Mouse (Mus musculus): ENCODE measurements around the gene Itgb6.

The Itgb6 gene

DNA sequence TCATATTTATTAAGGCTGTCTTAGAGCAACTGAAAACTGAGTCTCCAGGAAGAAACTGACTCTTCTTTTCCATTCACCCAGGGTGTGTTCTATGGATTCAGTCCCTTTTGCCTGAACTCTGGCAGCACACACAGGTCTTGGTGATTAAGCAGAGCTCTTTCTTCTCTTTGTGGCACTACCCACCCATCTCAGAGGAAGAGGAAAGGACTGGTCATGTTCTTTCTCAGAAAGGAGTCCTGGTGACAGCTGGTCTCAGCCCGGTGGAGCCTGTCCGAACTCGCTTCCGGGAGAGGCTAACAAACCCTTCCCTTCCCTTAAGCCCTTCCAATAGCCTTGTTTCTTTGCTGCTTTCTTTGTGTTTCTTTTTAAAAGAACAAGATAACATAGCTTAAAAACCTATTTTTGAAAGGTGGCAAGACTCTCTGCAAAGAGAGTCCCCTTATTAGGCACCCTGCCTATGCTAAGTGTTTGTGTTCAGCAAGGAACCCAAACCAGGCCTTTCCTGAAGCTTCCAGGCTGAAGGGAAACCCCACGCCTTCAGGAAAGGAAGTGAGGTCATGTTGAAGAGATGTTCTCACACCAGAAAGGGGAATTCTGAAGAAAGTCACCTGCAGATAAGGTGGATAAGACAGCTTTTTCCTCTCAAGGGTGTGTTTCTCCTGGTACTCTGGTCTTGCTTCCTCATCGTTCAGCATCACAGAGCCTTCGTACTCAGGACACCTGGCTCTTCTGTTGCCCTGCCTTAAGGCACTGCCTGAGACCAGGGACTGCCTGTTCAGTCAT, 11.2 kb downstream of the Itgb6 start:
- Histone ChIP-seq H3K4me1 (replicated peaks; ENCODE audit: low read depth, low read length) (no peaks in the 10 kb centered on the region), H3K27me3 (ENCODE audit: insufficient read depth, low read length) (no peaks in the 10 kb centered on the region; the same call in 1 of the 2 replicates), H3K4me3 (replicated peaks; ENCODE audit: low read length) (no peak overlapping the region), H3K9me3 (ENCODE audit: low read length) (peaks cover 6% of the 10 kb centered on the region; the same call in 1 of the 2 replicates), H3K36me3 (ENCODE audit: insufficient read depth, low read length) (no peaks in the 10 kb centered on the region)
- TF ChIP-seq CTCF (conservative IDR thresholded peaks at IDR 0.05; ENCODE audit: low read length) = no peak
- TF ChIP-seq NANOG (IDR thresholded peaks at IDR 0.05; ENCODE audit: borderline replicate concordance, low read length) = no peak
- TF ChIP-seq POU5F1 (IDR thresholded peaks at IDR 0.05; ENCODE audit: borderline replicate concordance, low read length) = no peak

- no peak overlapping the region for H3K4me3 ChIP-seq (replicated peaks; ENCODE audit: low read length)
- H3K27me3 ChIP-seq (ENCODE audit: insufficient read depth, low read length) = no peaks in the 10 kb centered on the region
- TF ChIP-seq POU5F1 (IDR thresholded peaks at IDR 0.05; ENCODE audit: borderline replicate concordance, low read length) (no peak), NANOG (IDR thresholded peaks at IDR 0.05; ENCODE audit: borderline replicate concordance, low read length) (no peak), CTCF (conservative IDR thresholded peaks at IDR 0.05; ENCODE audit: low read length) (no peak)
- H3K36me3 ChIP-seq (ENCODE audit: insufficient read depth, low read length) = no peaks in the 10 kb centered on the region
- H3K9me3 ChIP-seq (ENCODE audit: low read length) = peaks cover 6% of the 10 kb centered on the region; the same call in 1 of the 2 replicates
- no peaks in the 10 kb centered on the region for H3K4me1 ChIP-seq (replicated peaks; ENCODE audit: low read depth, low read length)
Observed at GRCm38 (mm10) chr2:60710317-60710716, 12.1 kb downstream of the Itgb6 start.

DNA sequence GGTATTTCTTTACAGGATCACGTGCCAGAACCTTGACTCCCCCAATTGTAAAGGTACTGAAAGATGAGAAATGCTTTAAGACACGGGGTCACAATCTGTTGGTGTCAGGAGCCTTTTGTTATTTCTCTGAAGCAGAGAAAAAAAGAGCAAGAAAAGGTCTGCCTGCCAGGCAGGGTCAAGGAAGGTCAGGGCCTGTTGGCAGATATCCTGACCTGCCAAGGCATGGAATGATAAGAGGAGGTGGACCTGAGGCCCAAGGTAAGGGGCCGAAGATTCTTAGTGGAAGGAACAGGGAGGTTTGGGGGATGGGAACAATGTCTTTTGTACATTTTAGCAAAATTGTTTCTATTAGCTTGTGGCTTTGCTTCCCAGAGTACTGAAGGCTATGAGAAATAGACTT, 13.8 kb downstream of the Itgb6 start:
- Histone ChIP-seq H3K9me3 (ENCODE audit: low read length) (no peaks in the 10 kb centered on the region), H3K36me3 (ENCODE audit: insufficient read depth, low read length) (no peaks in the 10 kb centered on the region), H3K27me3 (ENCODE audit: insufficient read depth, low read length) (no peaks in the 10 kb centered on the region), H3K4me3 (replicated peaks; ENCODE audit: low read length) (no peak overlapping the region), H3K4me1 (replicated peaks; ENCODE audit: low read depth, low read length) (no peaks in the 10 kb centered on the region)
- no peak for TF ChIP-seq CTCF (conservative IDR thresholded peaks at IDR 0.05; ENCODE audit: low read length)
- no peak for TF ChIP-seq NANOG (IDR thresholded peaks at IDR 0.05; ENCODE audit: borderline replicate concordance, low read length)
- TF ChIP-seq POU5F1 (IDR thresholded peaks at IDR 0.05; ENCODE audit: borderline replicate concordance, low read length) = no peak

DNA sequence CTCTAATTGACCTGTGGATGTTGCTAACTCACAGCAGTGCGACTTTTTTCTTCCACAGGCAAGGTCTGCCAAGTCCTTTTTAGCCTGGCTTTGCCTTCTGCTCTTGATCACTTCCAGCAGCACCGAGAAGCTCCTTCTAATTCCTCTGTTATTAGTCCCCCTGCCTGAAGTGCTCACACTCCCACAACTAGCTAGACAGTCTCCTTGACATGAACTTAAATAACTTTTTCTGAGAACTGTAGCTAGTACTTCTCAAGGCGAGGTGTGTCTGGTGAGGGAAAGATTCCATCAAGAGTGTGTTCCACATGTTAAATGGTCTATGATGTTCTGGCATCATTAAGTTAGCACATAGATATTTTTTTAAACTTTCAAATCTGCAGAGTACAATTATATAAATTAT, 15.6 kb downstream of the Itgb6 start:
- Histone ChIP-seq H3K4me1 (replicated peaks; ENCODE audit: low read depth, low read length) (no peaks in the 10 kb centered on the region), H3K4me3 (replicated peaks; ENCODE audit: low read length) (no peak overlapping the region), H3K36me3 (ENCODE audit: insufficient read depth, low read length) (no peaks in the 10 kb centered on the region), H3K9me3 (ENCODE audit: low read length) (no peaks in the 10 kb centered on the region), H3K27me3 (ENCODE audit: insufficient read depth, low read length) (no peaks in the 10 kb centered on the region)
- TF ChIP-seq NANOG (IDR thresholded peaks at IDR 0.05; ENCODE audit: borderline replicate concordance, low read length) = no peak
- no peak for TF ChIP-seq POU5F1 (IDR thresholded peaks at IDR 0.05; ENCODE audit: borderline replicate concordance, low read length)
- TF ChIP-seq CTCF (conservative IDR thresholded peaks at IDR 0.05; ENCODE audit: low read length) = no peak

DNA sequence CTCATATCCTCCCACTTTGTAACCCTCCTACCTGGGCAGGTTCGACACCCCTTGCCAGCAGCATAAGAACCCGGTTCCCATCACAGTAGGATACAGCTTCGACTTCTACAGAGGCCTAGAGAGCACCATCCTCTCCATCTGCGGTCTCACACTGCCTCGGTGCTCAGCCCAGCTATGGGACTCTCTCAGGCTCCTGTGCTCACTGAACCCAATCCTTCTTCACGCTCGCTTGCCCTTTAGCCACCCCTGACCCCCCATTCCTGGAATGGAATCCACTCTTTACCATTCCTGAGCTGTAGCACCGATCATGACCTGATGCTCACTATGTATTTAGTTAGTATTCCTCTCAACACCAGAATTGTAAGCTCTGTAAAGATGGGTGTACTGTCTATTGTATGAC, 17.0 kb downstream of the Itgb6 start:
- no peaks in the 10 kb centered on the region for H3K4me1 ChIP-seq (replicated peaks; ENCODE audit: low read depth, low read length)
- TF ChIP-seq POU5F1 (IDR thresholded peaks at IDR 0.05; ENCODE audit: borderline replicate concordance, low read length) (no peak), NANOG (IDR thresholded peaks at IDR 0.05; ENCODE audit: borderline replicate concordance, low read length) (no peak), CTCF (conservative IDR thresholded peaks at IDR 0.05; ENCODE audit: low read length) (no peak)
- H3K9me3 ChIP-seq (ENCODE audit: low read length) = no peaks in the 10 kb centered on the region
- no peak overlapping the region for H3K4me3 ChIP-seq (replicated peaks; ENCODE audit: low read length)
- no peaks in the 10 kb centered on the region for H3K27me3 ChIP-seq (ENCODE audit: insufficient read depth, low read length)
- no peaks in the 10 kb centered on the region for H3K36me3 ChIP-seq (ENCODE audit: insufficient read depth, low read length)

DNA sequence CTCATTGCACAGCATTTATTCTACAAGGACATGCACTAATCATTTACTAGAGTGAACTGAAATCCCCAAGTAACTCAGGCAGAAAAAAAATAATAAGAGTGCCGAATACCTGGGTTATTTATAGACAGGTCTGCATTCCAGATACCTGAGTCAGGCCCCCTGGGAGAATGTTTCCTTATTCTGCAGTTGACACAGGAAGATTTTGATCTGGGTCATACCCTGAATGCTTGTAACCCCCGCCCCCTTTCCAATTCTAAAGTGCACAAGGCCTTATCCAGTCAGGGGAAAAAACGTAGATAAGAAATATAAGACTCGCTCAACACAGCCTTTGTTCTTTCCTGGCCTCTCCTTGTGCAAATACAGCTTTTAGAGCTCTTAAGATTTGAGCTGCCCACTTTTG, 19.1 kb downstream of the Itgb6 start:
- H3K4me1 ChIP-seq (replicated peaks; ENCODE audit: low read depth, low read length) = peaks cover 1% of the 10 kb centered on the region; the same call in 1 of the 2 replicates
- 0 out of 2 replicates have a peak, but pooled peaks cover under 1% of the 10 kb centered on the region for H3K27me3 ChIP-seq (ENCODE audit: insufficient read depth, low read length)
- TF ChIP-seq POU5F1 (IDR thresholded peaks at IDR 0.05; ENCODE audit: borderline replicate concordance, low read length) (no peak), NANOG (IDR thresholded peaks at IDR 0.05; ENCODE audit: borderline replicate concordance, low read length) (no peak), CTCF (conservative IDR thresholded peaks at IDR 0.05; ENCODE audit: low read length) (no peak)
- no peaks in the 10 kb centered on the region for H3K36me3 ChIP-seq (ENCODE audit: insufficient read depth, low read length)
- no peaks in the 10 kb centered on the region for H3K9me3 ChIP-seq (ENCODE audit: low read length)
- no peak overlapping the region for H3K4me3 ChIP-seq (replicated peaks; ENCODE audit: low read length)

DNA sequence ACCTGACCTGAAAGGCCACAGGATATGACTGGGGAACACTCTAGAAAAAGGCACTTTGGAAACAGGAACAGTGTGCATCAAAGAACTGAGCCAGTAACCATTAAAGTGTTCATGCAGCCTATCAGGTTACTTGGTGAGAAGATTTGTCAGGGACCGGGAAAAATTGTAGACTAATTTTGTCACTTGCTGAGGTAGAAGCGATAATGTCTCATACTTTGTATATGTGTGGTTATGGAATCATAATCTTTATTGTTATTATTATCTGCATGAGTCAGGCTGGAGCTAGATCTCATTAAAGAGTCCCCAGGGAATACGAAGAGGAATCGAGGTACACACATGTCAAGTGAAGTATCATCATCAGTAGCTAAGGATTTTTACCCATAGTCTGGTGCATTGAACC, 21.5 kb downstream of the Itgb6 start:
- Histone ChIP-seq H3K9me3 (ENCODE audit: low read length) (no peaks in the 10 kb centered on the region), H3K36me3 (ENCODE audit: insufficient read depth, low read length) (no peaks in the 10 kb centered on the region), H3K27me3 (ENCODE audit: insufficient read depth, low read length) (0 out of 2 replicates have a peak, but pooled peaks cover 6% of the 10 kb centered on the region), H3K4me3 (replicated peaks; ENCODE audit: low read length) (no peak overlapping the region), H3K4me1 (replicated peaks; ENCODE audit: low read depth, low read length) (peaks cover 5% of the 10 kb centered on the region)
- no peak for TF ChIP-seq POU5F1 (IDR thresholded peaks at IDR 0.05; ENCODE audit: borderline replicate concordance, low read length)
- no peak for TF ChIP-seq CTCF (conservative IDR thresholded peaks at IDR 0.05; ENCODE audit: low read length)
- no peak for TF ChIP-seq NANOG (IDR thresholded peaks at IDR 0.05; ENCODE audit: borderline replicate concordance, low read length)

- H3K4me1 ChIP-seq (replicated peaks; ENCODE audit: low read depth, low read length) = peaks cover 5% of the 10 kb centered on the region
- no peak overlapping the region for H3K4me3 ChIP-seq (replicated peaks; ENCODE audit: low read length)
- no peaks in the 10 kb centered on the region for H3K9me3 ChIP-seq (ENCODE audit: low read length)
- H3K27me3 ChIP-seq (ENCODE audit: insufficient read depth, low read length) = peaks cover 10% of the 10 kb centered on the region
- TF ChIP-seq NANOG (IDR thresholded peaks at IDR 0.05; ENCODE audit: borderline replicate concordance, low read length) (no peak), CTCF (conservative IDR thresholded peaks at IDR 0.05; ENCODE audit: low read length) (no peak), POU5F1 (IDR thresholded peaks at IDR 0.05; ENCODE audit: borderline replicate concordance, low read length) (no peak)
- no peaks in the 10 kb centered on the region for H3K36me3 ChIP-seq (ENCODE audit: insufficient read depth, low read length)
Observed at GRCm38 (mm10) chr2:60700013-60700412, 22.4 kb downstream of the Itgb6 start.
